ENCODE assay signal across 9 mouse cellular contexts in the genomic region with DNA sequence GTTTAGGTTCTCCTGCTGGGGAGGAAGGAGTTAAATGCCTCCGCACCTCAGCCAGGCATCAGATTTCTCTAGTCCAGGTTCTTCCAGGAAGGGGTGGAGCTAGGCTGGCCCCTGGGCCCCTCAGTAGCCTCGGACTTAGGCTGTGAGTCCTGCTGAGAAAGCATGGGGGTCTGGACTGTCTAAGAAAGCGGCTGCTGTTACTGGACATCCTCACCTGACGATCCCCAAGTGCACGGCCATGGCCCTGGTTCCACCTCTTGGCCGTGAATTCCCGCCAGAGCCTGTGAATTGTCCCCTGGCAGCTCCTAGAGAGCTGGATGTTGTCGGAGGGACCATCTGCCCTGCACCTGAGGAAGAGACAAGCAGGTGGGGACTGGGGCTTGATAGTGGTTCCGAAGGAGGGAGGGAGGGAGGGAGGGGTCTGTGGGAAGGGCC. TPM values are rescaled to one million over a fixed set of nuclear protein-coding genes. Genes with fewer than 3 reads are reported as not detected.
A peak's percentile ranks its signal among the peaks of the same experiment; 100 is the strongest.
DNase-seq lines count a peak whose midpoint lies in the region; ATAC-seq and TF ChIP-seq lines count a peak whose summit lies in the region.
"Had no signal": no experiment of that assay in that cellular context is flagged by ENCODE, and none has a peak within 500 bp of the region (broad histone marks: within the 10 kb centered on the region; RNA-seq: fewer than 3 reads in every experiment).

A gene (plus strand): TSS at position 87 of the 435 bp plus-strand sequence.

- H3K27ac ChIP-seq in lung, postnatal 0 days (ENCODE audit: low read length), result no peak within 1 kb of the TSS
- H3K27ac ChIP-seq in neural tube, embryonic 11.5 days (ENCODE audit: low read depth, low read length), result no peak within 1 kb of the TSS

- peak; percentile 66 for DNase-seq in cerebellum, adult 11-12 months
- DNase-seq in cerebellum, postnatal 14 days, result no peak
- peak; percentile 45 for DNase-seq in lung, postnatal 0 days (ENCODE audit: low spot score)
- DNase-seq in lung, postnatal 4 days, result no peak
- DNase-seq in kidney, postnatal 10 days, result peak; percentile 57
- DNase-seq in neural tube, embryonic 11.5 days (ENCODE audit: low spot score), result peak; percentile 35
- DNase-seq in spleen, adult 18-20 months, result no peak
- DNase-seq in left cerebral cortex, adult 8-10 months (ENCODE audit: low spot score in 2 of 2), result no peak

- ATAC-seq in lung, postnatal 0 days, result peak; percentile 44; the same call in 1 of the 2 replicates
- ATAC-seq in neural tube, embryonic 11.5 days (ENCODE audit: insufficient read depth, low FRiP score, low TSS enrichment), result no peak

- no peak for TF ChIP-seq EP300 in lung, postnatal 0 days (IDR thresholded peaks at IDR 0.05)

- H3K4me3 ChIP-seq in lung, postnatal 0 days (ENCODE audit: low read depth, low read length), result peak within 1 kb of the TSS; percentile 14; the same call in 1 of the 2 replicates
- peak within 1 kb of the TSS; percentile 22 for H3K4me3 ChIP-seq in neural tube, embryonic 11.5 days (ENCODE audit: low read depth, low read length)

- no peaks in the 10 kb centered on the region for H3K36me3 ChIP-seq in lung, postnatal 0 days (ENCODE audit: insufficient read depth, low read length)
- no peaks in the 10 kb centered on the region for H3K36me3 ChIP-seq in neural tube, embryonic 11.5 days (ENCODE audit: control insufficient read depth, insufficient read depth, low read length)

- no peaks in the 10 kb centered on the region for H3K9me3 ChIP-seq in lung, postnatal 0 days (ENCODE audit: low read length)
- no peaks in the 10 kb centered on the region for H3K9me3 ChIP-seq in neural tube, embryonic 11.5 days (ENCODE audit: control insufficient read depth, low read length)

- 3% methylated on average over 9 of the region's 9 CpGs for WGBS in lung, postnatal 0 days
- WGBS in neural tube, embryonic 11.5 days, result under 1% methylated on average over 9 of the region's 9 CpGs

- peak within 1 kb of the TSS; percentile 22 for H3K4me2 ChIP-seq in lung, postnatal 0 days (replicated peaks; ENCODE audit: low read depth, low read length)
- peak within 1 kb of the TSS; percentile 28 for H3K4me2 ChIP-seq in neural tube, embryonic 11.5 days (ENCODE audit: low read depth)

- H3K27me3 ChIP-seq in lung, postnatal 0 days (replicated peaks; ENCODE audit: insufficient read depth, low read length), result no peaks in the 10 kb centered on the region
- no peaks in the 10 kb centered on the region for H3K27me3 ChIP-seq in neural tube, embryonic 11.5 days (ENCODE audit: control insufficient read depth, insufficient read depth, low read length)

- no peaks in the 10 kb centered on the region for H3K4me1 ChIP-seq in lung, postnatal 0 days (ENCODE audit: insufficient read depth, low read depth, low read length)
- H3K4me1 ChIP-seq in neural tube, embryonic 11.5 days (ENCODE audit: control insufficient read depth, insufficient read depth, low read length), result peaks cover 4% of the 10 kb centered on the region; the same call in 1 of the 2 replicates

- no peak for TF ChIP-seq CTCF in lung, postnatal 0 days (IDR thresholded peaks at IDR 0.05)

- no peak within 1 kb of the TSS for H3K9ac ChIP-seq in lung, postnatal 0 days (replicated peaks; ENCODE audit: low read depth)
- H3K9ac ChIP-seq in neural tube, embryonic 11.5 days (ENCODE audit: low read length), result peak within 1 kb of the TSS; percentile 32; the same call in 1 of the 2 replicates

RNA-seq across cellular contexts. Expression of the gene that starts here (rescaled TPM):
- polyA plus RNA-seq in lung, postnatal 0 days (2015; fragmentation: Nextera tagmentation; extraction: Ambion mirVana), result 13.1 and 17.2 TPM in 2 replicates
- polyA plus RNA-seq in neural tube, embryonic 11.5 days (2014; fragmentation: Nextera tagmentation; extraction: Ambion mirVana), result 16.6 and 18.1 TPM in 2 replicates
- 10 to 100 TPM in 1 of 4 experiments, 1 to 10 TPM in 3; 7.4 to 10.5 (median 8.8) TPM for total RNA-seq in left cerebral cortex, adult 8-10 months (2022)
- total RNA-seq: common myeloid progenitor, adult 5-6 weeks had no signal

Comparison
In these comparisons a context has a peak if more than half of its experiments do, and no peak if none do; other contexts are left out.
1. DNase-seq: peak in cerebellum, adult 11-12 months (single experiment), lung, postnatal 0 days (single experiment), kidney, postnatal 10 days (single experiment) and neural tube, embryonic 11.5 days (single experiment); none in cerebellum, postnatal 14 days (0 of 2), lung, postnatal 4 days (0 of 2), spleen, adult 18-20 months (0 of 2) and left cerebral cortex, adult 8-10 months (0 of 2).